Mouse (Mus musculus) neutrophil, adult 65 days (primary cell): ENCODE measurements around the gene Lce1l. TPM values are rescaled to one million over a fixed set of nuclear protein-coding genes. Genes with fewer than 3 reads are reported as not detected.

Source experiments
- total RNA-seq: library from RNA; stranded (reverse); gene quantifications from 2 replicates; pipeline ENCODE4 v1.2.4, GENCODE M21; 2023

The Lce1l gene
- not detected in 2 replicates for total RNA-seq

DNA sequence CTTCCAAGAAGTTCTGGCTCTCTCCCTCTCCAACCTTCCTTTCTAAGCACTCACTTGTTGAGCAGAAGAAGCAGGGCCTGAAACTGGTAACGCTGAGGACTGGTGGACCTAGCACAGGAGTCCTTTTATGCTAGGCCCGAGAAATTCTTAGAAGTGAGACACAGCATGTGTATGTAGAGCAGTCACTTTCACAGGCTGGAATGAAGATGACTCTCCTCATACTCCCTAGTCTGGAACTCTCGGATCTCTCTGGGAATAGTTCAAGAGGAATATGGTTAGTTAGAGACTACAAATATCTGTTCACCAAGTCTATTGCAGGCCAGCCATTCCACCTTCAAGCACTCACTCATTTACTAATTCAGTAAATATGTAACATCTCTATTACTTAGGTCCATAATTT lies at the start of gene Lce1l:
Lce1l (minus strand) TSS at position 101 of the 400 bp plus-strand sequence.

GRCm38 (mm10) chr3:92870116-92870515 lies 19.0 kb upstream of the Lce1l start, which contains the start of gene 2310050C09Rik:
2310050C09Rik (minus strand) TSS chr3:92870216.

DNA sequence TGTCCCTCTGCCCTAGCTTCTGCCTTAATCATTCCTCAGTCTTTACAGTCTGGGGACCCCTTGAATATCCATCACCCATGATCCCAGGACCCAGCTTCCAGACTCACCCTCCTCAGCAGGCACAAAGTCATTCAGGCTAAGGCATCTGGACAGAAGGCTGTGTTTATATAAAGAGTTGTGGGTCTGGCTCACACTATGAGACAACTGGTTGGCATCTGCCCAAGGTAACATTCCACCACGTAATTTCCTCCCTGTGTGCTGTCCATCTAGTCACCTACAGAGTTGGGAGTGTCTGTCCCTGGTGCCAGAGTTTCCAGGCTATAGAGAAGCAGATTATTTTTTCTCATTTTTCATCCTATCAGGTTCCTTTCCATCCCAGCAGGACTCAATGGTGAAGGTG lies 24.0 kb downstream of the Lce1l start, which contains the start of gene Kprp:
Kprp (minus strand) TSS at position 140 of the 400 bp plus-strand sequence.

DNA sequence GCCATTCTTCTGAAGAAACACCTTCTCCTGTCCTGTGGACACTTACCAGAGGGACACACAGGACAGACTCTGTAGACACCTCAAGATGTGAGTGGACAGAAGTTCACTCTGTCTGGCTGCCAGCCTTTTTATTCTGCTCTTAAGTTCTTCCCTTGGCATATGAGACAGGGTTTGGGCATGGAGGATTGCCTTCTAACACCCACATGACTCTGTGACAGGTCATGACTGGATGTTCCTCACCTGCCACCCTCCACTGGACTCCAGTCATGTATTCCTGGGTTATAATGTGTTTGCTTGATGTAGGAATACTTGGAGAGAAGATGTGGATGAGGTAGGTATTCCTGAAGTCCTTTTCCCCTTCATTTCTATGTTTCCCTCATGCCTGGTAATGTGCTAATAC lies 43.3 kb downstream of the Lce1l start, which contains the start of gene Lce1k:
Lce1k (minus strand) TSS at position 101 of the 400 bp plus-strand sequence.

Other genes starting within 250 kb of the Lce1l start
- gene 2210017I01Rik, start 243.8 kb downstream of the Lce1l start, total RNA-seq = not detected in 2 replicates
- not detected in 2 replicates for gene Lce6a, start 229.6 kb downstream of the Lce1l start, total RNA-seq
- gene Lce1a1, start 203.0 kb downstream of the Lce1l start, total RNA-seq = not detected in 2 replicates
- gene Lce1b, start 194.4 kb downstream of the Lce1l start, total RNA-seq = not detected in 2 replicates
- not detected in 2 replicates for gene Lce1a2, start 181.0 kb downstream of the Lce1l start, total RNA-seq
- gene Lce1c, start 172.0 kb downstream of the Lce1l start, total RNA-seq = not detected in 2 replicates
- gene Lce1d, start 164.1 kb downstream of the Lce1l start, total RNA-seq = not detected in 2 replicates
- gene Lce1e, start 142.2 kb downstream of the Lce1l start, total RNA-seq = not detected in 2 replicates
- not detected in 2 replicates for gene Lce1f, start 130.9 kb downstream of the Lce1l start, total RNA-seq
- not detected in 2 replicates for gene Gm38119, start 112.2 kb downstream of the Lce1l start, total RNA-seq
- not detected in 2 replicates for gene Lce1g, start 98.9 kb downstream of the Lce1l start, total RNA-seq
- not detected in 2 replicates for gene Lce1h, start 86.2 kb downstream of the Lce1l start, total RNA-seq
- gene Lce1i, start 72.4 kb downstream of the Lce1l start, total RNA-seq = not detected in 2 replicates
- not detected in 2 replicates for gene Lce1j, start 60.8 kb downstream of the Lce1l start, total RNA-seq
- not detected in 2 replicates for gene Lce1k, start 43.4 kb downstream of the Lce1l start, total RNA-seq
- gene Kprp, start 24.0 kb downstream of the Lce1l start, total RNA-seq = not detected in 2 replicates
- gene 2310050C09Rik, start 18.9 kb upstream of the Lce1l start, total RNA-seq = not detected in 2 replicates
- not detected in 2 replicates for gene Lce3a, start 74.9 kb upstream of the Lce1l start, total RNA-seq
- not detected in 2 replicates for gene Lce3b, start 81.7 kb upstream of the Lce1l start, total RNA-seq
- gene Lce3c, start 93.2 kb upstream of the Lce1l start, total RNA-seq = not detected in 2 replicates
- not detected in 2 replicates for gene Lce3d, start 106.1 kb upstream of the Lce1l start, total RNA-seq
- gene Lce3e, start 115.8 kb upstream of the Lce1l start, total RNA-seq = not detected in 2 replicates
- gene Lce3f, start 140.9 kb upstream of the Lce1l start, total RNA-seq = not detected in 2 replicates
- gene Crct1, start 164.4 kb upstream of the Lce1l start, total RNA-seq = not detected in 2 replicates
- gene Lce1m, start 167.8 kb upstream of the Lce1l start, total RNA-seq = not detected in 2 replicates
- gene Gm4858, start 217.5 kb upstream of the Lce1l start, total RNA-seq = not detected in 2 replicates